Mouse (Mus musculus): ENCODE data around the gene Zfyve1.

GRCm38 (mm10) chr12:83525822-83526544 is 71.0 kb downstream of the Zfyve1 start:
- TF ChIP-seq CTCF (IDR thresholded peaks at IDR 0.05), result no peak
- TF ChIP-seq EP300 (IDR thresholded peaks at IDR 0.05), result no peak
